Mouse (Mus musculus) sigmoid colon, adult 10 weeks (tissue): ENCODE data around the gene Arrdc2. TPM values are rescaled to one million over a fixed set of nuclear protein-coding genes. Genes with fewer than 3 reads are reported as not detected.

Experiments used
- polyA plus RNA-seq: library from polyadenylated mRNA; stranded (reverse); fragments of 350-450 nt; fragmentation: Illumina TruSeq; extraction: RNeasy Lipid Tissue Mini Kit (QIAGEN cat#74804); gene quantifications from one replicate; pipeline ENCODE4 v1.2.3, GENCODE M21; 2014; ENCODE audit warnings: low read depth, low replicate concordance

Arrdc2 gene
- 3.8 TPM for polyA plus RNA-seq

GRCm38 (mm10) chr8:70839408-70840351, at the start of gene Arrdc2:
Gene Arrdc2 (minus strand): TSS chr8:70839720.

GRCm38 (mm10) chr8:70873364-70873985, 34.0 kb upstream of the Arrdc2 start, which contains the start of gene Ccdc124:
Gene Ccdc124 (minus strand): TSS chr8:70873935.

DNA sequence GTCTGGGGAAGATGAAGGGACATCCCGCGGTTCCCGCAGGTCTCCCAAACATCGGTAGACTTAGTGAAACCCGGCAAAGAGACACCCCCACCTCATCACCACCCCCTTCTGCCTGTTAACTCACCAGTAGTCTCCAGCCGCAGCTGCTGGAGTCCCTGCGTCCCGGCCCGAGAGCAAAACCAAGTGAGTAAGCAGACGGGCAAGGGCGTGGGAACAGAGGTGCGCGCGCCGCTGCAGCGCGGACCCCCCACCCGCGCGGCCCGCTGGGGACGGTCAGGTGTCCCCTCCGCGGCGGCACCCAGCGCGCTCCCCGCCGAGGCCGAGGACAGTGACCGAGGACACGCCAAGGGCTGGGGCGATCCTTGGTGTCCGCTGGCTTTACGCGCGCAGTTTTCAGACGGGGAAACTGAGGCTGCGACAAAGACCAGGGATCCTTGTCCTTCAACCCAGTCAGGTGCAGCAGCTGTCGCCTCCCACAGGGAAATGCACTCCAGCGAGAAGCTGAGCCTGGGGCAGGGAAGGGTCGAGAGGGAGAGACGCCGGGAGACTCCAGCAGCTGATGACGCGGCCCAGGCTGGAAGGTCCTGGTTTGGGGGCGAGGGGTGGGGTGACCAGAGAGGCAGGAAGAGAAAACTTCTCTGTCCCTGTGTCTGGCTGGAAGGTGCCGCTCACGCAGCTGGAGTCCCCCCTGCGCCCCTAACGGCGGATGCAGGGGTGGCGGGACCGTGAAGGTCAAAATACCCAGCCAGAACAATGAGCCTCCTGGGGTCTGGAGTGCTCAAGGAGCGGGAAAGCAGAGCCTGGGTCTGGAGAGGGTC, 23.5 kb upstream of the Arrdc2 start, which contains the start of gene Kcnn1:
TSS of gene Kcnn1 (minus strand) at position 435 of the 818 bp plus-strand sequence.

GRCm38 (mm10) chr8:70808239-70808638, 31.3 kb downstream of the Arrdc2 start, which contains the start of gene Il12rb1:
Gene Il12rb1 (plus strand): TSS chr8:70808449.

DNA sequence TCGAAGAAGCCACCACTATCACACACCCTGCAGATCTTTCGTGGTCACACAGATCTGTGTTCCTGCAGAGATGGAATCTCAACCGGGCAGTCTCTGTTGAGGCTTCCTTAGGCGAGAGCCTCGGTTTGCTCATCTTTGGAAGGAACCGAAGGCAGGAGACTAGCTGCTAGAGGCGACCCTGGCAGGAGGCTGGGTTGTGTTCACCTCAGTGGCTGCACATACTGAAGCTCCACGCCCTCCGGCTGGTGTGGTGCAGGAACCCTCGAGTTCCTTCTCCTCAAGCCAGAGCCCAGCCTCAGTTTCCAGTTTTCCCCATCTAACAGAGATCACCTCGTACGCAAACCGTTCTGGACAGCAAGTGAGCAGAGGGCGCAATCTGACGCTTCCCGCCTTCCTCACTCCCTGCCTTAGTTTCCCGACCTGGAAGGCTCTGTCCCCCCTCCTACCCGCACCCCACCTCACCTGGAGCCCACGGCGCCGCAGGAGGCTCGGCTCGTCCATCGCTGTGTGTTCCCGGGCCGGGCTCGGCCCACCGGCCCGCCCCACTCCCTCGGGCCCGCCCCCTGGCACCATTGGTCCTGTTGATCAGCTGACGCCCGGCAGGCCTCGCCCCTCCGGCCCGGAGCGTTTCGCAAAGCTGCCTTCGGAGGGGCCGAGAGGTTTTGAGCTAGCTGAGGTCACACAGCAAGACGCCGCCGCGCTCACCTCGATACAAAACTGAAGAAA, 34.9 kb downstream of the Arrdc2 start, which contains the start of gene Mast3:
TSS of gene Mast3 (minus strand) at position 574 of the 726 bp plus-strand sequence.

Other genes starting within 250 kb of the Arrdc2 start
- gene Isyna1, start 245.3 kb downstream of the Arrdc2 start, polyA plus RNA-seq = not detected
- not detected for gene Ssbp4, start 230.8 kb downstream of the Arrdc2 start, polyA plus RNA-seq
- gene Lrrc25, start 223.6 kb downstream of the Arrdc2 start, polyA plus RNA-seq = not detected
- gene Gdf15, start 207.3 kb downstream of the Arrdc2 start, polyA plus RNA-seq = not detected
- gene Pgpep1, start 179.3 kb downstream of the Arrdc2 start, polyA plus RNA-seq = 13.4 TPM
- not detected for gene Lsm4, start 166.5 kb downstream of the Arrdc2 start, polyA plus RNA-seq
- gene Jund, start 140.8 kb downstream of the Arrdc2 start, polyA plus RNA-seq = 44.0 TPM
- not detected for gene Iqcn, start 136.3 kb downstream of the Arrdc2 start, polyA plus RNA-seq
- 31.1 TPM for gene Gm3336, start 121.2 kb downstream of the Arrdc2 start, polyA plus RNA-seq
- 0.19 TPM for gene Pde4c, start 116.0 kb downstream of the Arrdc2 start, polyA plus RNA-seq
- 1.7 TPM for gene Rab3a, start 85.0 kb downstream of the Arrdc2 start, polyA plus RNA-seq
- gene Mpv17l2, start 78.8 kb downstream of the Arrdc2 start, polyA plus RNA-seq = 1.7 TPM
- gene Pik3r2, start 63.0 kb downstream of the Arrdc2 start, polyA plus RNA-seq = 1.5 TPM
- 1.9 TPM for gene Mast3, start 34.7 kb downstream of the Arrdc2 start, polyA plus RNA-seq
- not detected for gene Il12rb1, start 31.3 kb downstream of the Arrdc2 start, polyA plus RNA-seq
- gene Kcnn1, start 23.5 kb upstream of the Arrdc2 start, polyA plus RNA-seq = not detected
- not detected for gene Ccdc124, start 34.2 kb upstream of the Arrdc2 start, polyA plus RNA-seq
- not detected for gene Slc5a5, start 53.0 kb upstream of the Arrdc2 start, polyA plus RNA-seq
- 55.6 TPM for gene Rpl18a, start 57.7 kb upstream of the Arrdc2 start, polyA plus RNA-seq
- gene Map1s, start 66.2 kb upstream of the Arrdc2 start, polyA plus RNA-seq = 1.5 TPM